Mouse (Mus musculus): Measurements from ENCODE around the gene Chst4.

The Chst4 gene

GRCm38 (mm10) chr8:110006312-110007023, 33.1 kb downstream of the Chst4 start:
- no peak for DNase-seq (ENCODE audit: low spot score)

- DNase-seq (ENCODE audit: low spot score): no peak
These were observed 35.2 kb downstream of the Chst4 start for GRCm38 (mm10) chr8:110004300-110004699.

GRCm38 (mm10) chr8:110002953-110003352, 36.6 kb downstream of the Chst4 start:
- no peak for DNase-seq (ENCODE audit: low spot score)

- no peak for DNase-seq (ENCODE audit: low spot score)
These were observed 39.6 kb downstream of the Chst4 start for GRCm38 (mm10) chr8:109999974-110000373.

GRCm38 (mm10) chr8:109998066-109998465, 41.5 kb downstream of the Chst4 start:
- DNase-seq (ENCODE audit: low spot score): no peak

GRCm38 (mm10) chr8:109997381-109997780, 42.2 kb downstream of the Chst4 start:
- DNase-seq (ENCODE audit: low spot score): no peak

- no peak for DNase-seq (ENCODE audit: low spot score)
These were observed 46.6 kb downstream of the Chst4 start for GRCm38 (mm10) chr8:109992951-109993350.

- DNase-seq (ENCODE audit: low spot score): no peak
These were observed 47.4 kb downstream of the Chst4 start for GRCm38 (mm10) chr8:109992166-109992565.

GRCm38 (mm10) chr8:109990224-109990623, 49.3 kb downstream of the Chst4 start, which contains the start of gene Tat:
TSS of gene Tat (plus strand) at chr8:109990437.
- DNase-seq (ENCODE audit: low spot score): no peak

GRCm38 (mm10) chr8:109989151-109989550, 50.4 kb downstream of the Chst4 start:
- no peak for DNase-seq (ENCODE audit: low spot score)

GRCm38 (mm10) chr8:109987776-109988175, 51.8 kb downstream of the Chst4 start:
- DNase-seq (ENCODE audit: low spot score): no peak

- no peak for DNase-seq (ENCODE audit: low spot score)
These were observed 53.2 kb downstream of the Chst4 start for GRCm38 (mm10) chr8:109986384-109986783.

GRCm38 (mm10) chr8:109983944-109984343, 55.6 kb downstream of the Chst4 start:
- DNase-seq (ENCODE audit: low spot score): no peak

GRCm38 (mm10) chr8:109982386-109983105, 57.0 kb downstream of the Chst4 start:
- no peak for DNase-seq (ENCODE audit: low spot score)

GRCm38 (mm10) chr8:109979339-109979738, 60.2 kb downstream of the Chst4 start:
- no peak for DNase-seq (ENCODE audit: low spot score)

Data from urinary bladder, postnatal 25 days (tissue).